Mouse (Mus musculus): ENCODE measurements around the gene Ccdc24.
A peak's percentile ranks its signal among the peaks of the same experiment; 100 is the strongest.

Gene Ccdc24

DNA sequence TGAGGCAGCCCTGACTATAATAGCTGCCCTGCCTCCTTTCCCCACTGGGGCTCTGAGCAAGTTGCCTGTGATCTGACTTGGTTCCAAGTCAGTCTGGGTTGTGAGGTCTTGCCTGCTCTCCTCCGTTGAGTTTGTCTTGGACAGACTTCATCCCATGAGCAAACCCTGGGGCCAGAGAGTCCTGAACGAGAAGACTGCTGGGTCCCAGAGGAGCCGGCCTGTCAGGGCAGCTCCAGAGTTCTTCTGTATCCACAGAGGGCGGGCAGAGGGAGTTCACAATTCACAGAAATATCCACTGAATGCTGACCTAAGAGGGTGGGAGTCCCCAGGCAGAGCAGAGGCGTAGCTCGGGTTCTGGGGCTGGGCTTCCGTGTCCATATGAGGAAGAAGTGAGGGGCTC, 21.5 kb downstream of the Ccdc24 start:
- DNase-seq, result no peak

DNA sequence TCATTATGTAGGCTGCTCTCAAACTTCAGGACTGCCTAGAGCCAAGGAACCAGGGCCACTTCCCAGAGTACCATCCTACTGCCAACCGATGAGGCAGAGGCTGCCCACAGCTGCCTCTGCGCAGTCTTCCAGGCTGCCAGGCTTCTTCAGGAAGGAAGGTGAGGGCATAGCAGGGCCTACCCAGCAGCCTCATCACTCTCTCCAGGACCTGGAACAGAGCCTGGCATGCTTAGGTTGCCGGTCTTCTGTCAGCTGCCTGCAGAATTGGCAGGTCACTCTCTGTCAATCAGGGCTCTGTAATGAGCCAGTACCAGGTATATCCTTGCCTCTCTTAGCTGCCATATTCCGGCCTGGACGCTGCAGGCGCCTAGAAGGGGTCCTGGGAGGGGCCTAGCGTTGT, 22.2 kb downstream of the Ccdc24 start:
- peak; percentile 81 for DNase-seq

DNA sequence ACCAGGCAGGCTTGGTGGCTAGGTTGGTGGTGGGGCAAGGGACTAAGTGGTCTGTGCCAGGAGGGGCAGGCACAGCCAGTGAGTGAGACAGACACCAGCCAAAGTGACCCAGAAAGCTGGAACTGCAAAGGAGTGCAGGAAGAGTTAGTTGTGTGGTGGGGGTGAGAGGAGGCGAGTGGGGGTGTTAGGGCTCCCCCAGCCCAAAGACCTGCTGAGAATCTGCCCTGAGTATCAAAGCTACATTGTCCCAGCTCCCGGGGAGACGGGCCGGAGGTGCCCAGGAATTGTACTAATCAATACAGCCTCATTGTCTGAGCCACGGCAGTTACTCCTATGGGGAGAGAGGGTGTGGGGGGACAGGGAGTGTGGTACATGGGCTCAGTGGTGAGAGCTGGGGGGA, 22.9 kb downstream of the Ccdc24 start:
- DNase-seq, result no peak

DNA sequence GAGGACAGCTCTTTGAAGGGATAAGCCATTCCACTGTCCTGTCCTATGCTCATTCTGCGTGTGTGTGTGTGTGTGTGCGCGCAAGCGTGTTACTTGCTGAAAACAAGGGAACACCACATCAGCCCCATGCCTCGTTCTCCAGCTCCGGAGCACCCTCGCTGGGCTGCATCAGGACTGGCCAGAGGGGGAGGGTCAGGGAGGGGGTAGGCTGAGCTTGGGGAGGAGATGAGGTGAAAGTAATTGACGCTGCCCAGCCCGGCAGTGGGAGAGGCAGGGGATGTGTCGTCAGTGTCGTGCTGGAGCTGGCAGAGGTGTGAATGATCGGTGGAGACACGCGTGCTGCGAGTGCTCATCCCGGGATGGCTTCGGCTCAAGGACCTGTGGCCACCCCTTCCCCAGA, 23.3 kb downstream of the Ccdc24 start:
- no peak for DNase-seq

DNA sequence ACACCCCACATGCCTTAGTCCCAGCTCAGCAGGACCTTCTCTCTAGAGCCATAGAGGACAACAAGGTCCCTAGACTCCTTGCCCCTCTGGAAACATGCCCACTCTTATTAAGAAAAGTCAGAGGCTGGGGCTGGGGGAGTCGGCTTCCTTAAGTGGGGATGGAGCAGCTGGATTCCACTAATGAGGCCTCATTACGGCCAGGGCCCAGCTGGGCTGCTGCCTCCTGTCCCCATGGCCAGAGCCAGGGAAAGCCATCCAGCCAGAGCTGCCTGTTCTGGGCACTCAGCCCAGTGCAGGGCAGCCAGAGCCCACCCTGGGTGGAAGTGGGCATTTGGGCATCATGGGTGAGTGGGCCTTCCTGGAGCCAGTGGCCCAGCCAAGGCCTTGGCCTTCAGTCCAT, 25.3 kb downstream of the Ccdc24 start:
- DNase-seq, result peak; percentile 73 to 74

DNA sequence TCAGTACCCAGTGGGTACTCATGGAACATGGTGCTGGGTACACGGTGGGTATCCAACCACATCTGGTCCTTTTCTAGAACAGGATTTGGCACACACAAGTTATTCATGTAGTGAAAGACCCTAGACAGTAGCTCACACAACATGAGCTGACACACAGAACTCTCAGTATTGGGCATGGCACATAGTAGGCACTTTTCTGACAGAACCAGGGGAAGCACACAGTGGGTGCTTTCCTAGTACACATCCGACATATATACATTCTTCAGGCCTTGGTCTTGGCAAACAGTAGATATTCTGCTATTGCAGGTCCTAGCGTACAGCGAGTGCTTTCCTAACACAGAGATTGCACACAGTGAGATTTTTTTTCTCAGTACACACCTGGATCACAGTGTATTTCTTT, 26.1 kb downstream of the Ccdc24 start:
- no peak for DNase-seq

DNA sequence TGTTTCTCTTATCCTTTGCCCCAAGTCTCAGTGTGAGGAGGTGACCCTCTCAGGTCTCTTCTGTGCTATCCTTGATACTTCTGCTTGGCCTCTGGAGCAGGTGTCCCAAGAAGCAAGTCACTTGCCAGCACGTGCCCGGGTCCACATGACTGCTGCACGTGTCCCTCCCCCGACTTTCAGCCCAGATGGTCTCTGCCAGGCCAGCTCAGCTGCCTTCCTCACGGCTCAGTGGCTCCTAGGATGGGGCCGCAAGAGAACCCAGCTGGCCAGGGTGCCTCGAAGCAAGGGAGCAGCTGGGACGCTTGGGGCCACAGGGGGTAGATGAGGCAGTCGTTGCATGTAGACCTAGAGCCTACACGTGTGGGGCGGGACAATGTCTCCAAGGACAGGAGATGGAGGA, 27.0 kb downstream of the Ccdc24 start:
- DNase-seq, result peak in 1 of 2 experiments; percentile 44

DNA sequence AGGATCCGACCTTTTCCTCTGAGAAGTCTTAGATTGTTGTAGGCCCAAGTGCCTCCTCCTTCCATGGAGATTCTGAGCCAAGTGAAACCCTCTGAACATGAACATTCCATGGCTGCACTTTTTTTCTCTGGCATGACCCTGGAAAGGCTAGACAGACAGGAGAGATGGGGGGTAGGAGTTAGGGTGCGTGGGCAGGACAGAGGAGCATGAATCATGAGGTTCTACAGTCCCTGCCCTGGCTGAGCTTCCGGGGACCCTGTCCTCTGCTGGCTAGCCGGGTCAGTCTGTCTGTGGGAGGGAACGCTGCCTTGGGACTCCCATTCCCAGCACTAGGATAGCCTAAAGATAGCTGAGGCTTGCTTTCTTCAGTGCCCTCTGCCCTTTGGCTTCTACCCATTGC, 27.9 kb downstream of the Ccdc24 start:
- no peak for DNase-seq

DNA sequence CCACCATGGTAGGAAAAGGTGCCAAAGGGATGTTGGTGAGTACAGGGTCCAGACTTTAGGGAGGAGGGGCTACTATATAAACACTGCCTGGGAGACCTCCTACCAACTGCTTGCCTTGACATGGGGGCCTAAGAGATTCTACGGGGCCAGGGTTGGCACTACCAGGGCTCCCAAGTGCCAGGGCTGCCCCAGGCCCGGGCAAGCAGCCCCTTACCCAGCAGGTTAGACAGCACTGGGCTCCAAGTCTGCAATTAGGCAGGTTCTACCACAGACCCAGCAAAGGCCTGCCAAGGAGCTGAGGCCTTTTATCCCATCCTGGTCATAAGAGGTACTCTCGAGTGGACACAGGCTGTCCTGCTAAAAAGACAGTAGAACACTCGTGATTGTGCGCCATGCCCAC, 29.3 kb downstream of the Ccdc24 start:
- DNase-seq, result peak; percentile 53 to 71

DNA sequence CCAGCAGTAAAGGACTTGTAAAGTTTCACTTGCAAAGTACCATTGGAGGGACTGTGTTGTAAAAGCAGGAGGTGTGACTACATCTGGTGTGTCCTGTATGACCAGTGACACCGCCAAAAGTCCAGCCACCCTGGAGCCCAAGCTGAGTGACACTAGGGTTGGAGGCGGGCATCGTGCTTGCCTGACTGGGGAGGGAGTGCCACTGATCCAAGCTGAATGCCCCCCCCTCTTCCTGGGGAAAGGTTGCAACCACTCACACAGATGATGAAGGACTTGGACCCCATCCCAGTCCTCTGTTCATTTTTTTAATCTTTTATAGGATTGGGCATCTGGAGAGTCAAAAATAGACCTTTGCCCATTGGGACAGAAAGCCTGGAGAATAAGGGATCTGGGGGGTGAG, 30.8 kb downstream of the Ccdc24 start:
- no peak for DNase-seq

DNA sequence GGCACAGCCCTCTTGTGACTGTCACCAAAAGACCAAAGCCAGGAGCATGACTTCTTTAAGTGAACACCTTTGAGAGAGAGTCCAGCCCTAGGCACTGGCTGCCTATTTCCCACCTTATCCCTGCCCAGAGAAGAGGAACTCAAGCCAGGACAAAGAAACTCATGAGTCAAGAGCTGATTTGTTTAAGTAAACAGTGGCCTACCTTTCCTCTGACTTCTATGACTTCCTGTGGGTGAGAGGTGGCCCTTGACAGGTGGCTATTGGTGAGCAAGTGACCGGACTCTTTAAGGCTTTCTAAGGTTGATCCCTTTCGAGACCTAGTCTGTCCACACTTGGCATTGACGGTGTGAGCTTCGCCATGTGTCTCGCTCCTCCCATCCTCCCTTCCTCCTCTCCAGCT, 31.5 kb downstream of the Ccdc24 start:
- no peak for DNase-seq

DNA sequence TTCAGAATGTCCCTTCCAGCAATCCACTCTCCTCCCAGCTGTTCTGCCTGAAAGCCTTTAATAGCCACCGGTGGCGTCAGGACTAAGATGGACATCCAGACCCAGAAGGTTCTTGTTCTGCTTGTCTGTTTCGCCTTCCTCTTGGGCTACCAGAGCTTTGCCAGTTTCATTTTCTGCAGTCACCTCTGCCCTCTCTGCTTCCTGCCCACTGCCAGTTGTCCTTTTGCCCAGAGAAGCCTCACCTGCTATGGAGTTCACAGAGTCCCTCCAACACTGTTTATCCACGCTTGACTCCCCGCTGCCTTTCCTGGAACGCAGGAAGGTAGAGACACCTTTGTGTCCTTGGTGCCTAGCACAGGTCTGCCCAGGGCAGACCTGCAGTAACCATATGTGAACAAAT, 33.0 kb downstream of the Ccdc24 start:
- DNase-seq, result no peak

DNA sequence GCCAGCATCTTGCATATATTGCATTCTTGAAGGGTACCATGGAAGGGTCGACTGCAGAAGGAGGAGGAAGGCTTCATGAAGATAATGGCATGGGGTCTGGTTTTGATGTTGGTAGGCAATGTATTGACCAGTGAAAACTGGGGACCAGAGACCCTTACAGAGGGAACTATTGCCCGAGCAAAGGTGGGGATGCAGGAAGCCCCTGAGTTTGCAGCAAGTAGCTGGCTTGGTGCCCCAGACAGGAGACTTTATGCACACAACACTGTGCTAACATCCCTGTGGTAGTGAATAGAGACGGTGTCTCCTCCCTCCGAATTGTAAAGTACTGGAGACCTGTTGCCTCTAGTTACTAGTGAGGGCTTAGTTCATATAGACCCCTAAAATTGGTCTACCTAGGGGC, 35.1 kb downstream of the Ccdc24 start:
- no peak for DNase-seq

DNA sequence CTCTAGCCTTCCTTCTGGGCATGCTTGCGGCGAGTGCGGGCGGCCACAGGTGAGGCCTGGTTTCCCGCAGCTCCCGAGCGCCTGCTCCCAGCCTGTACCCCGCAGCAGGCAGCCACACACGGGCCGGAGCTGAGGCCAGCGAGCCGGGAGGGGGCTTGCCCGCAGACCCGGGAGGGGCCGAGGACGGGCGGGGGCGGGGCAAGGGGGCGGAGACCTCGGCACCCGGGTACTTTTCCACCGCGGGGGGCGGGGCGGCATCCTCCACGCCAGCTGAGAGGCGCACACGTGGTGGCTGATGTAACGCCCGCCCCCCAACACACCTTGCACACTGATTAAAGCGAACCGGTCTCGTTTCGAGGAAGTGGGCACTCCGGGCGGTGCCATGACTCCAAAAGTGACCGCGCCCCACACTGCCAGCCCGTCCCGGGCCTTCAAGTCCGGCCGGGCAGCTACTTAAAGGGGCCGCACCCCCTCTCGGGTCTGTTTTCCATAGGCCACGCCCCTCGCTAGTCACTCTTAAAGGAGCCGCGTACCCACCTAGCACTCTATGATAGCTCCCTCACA, 36.1 kb downstream of the Ccdc24 start:
- peak; percentile 86 to 88 for DNase-seq

DNA sequence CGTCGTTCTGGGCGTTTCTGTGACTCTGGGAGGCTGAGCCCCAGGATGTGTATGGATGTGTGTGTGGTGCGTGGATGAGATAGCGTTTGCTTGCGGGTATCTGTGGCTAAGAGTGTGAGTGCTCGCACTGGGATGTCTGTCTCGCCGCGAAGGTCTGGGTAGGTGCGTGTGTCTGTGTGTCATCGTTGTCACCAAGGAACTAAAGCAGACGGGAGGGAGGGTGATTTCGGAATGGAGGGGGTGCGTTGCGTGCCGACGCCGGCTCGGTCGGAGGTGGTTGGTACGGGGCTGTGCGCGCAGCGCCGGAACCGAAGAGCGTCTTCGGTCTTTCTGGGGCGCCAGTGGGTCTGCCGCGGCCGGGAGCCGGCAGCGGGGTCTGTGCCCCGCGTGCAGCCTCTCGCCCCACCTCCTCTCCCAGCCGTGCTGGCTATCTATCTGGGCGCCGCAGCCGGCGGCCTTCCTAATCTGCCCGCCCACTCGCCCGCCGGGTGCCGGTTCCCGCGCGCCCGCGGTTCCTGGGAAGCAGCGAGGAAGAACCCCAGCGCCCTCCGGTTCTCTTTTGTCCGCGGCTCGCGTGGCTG, 36.7 kb downstream of the Ccdc24 start:
- peak in 1 of 2 experiments; percentile 51 for DNase-seq

DNA sequence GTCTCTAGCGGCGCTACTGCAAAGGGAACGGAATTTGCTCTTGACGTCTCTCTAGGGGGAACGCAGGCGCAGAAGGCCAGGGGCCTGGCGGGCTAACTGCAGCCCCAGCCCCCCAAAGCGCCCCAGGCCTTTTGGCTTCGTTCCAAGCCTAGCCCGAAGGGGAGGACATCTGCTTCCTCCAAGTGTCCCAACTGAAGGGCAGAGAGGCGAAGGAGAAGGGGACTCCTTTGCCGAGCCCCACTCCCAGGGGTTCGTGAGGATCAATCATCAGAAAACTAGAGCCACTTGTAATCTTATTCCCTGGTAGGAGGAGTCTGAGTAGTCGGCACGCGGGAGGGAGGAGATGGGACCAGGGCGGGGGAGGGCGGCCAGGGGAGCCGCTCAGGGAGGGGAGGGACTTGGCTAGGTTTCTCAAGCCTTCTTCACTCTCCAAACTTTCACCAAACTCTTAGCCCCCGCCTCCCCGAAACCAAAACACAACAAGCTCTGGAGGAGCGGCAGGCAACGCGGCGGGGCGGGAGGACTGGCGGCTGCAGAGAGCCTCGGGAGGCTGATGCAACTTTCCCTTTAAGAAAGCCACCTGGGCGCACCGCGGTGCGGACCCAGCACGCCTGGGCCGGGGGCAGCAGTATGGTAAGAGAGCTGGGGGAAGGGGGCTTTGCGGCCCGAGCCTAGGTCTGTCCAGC, 37.4 kb downstream of the Ccdc24 start:
- peak; percentile 60 to 63 for DNase-seq

DNA sequence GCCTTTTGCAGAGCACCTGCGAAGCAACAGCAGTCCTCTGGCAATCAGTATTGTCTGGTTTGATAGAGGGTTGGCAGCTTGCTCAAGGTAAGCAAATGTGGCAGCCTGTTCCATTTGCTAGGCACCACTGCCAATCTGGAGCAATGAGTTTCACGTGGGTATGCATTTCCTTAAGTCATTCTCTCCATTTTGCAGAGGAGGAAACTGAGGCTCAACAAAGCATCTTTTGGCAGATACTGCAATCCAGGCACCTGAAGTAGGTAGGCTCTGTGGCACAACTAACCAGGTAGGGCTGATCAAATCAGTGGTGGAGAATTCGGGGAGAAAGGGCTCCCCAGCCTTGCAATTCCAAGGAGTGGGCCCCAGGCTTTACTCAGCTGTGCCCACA, 37.9 kb downstream of the Ccdc24 start, which contains the start of gene Slc6a9:
Slc6a9 (plus strand) TSS at position 50 of the 388 bp plus-strand sequence.
- no peak for DNase-seq

DNA sequence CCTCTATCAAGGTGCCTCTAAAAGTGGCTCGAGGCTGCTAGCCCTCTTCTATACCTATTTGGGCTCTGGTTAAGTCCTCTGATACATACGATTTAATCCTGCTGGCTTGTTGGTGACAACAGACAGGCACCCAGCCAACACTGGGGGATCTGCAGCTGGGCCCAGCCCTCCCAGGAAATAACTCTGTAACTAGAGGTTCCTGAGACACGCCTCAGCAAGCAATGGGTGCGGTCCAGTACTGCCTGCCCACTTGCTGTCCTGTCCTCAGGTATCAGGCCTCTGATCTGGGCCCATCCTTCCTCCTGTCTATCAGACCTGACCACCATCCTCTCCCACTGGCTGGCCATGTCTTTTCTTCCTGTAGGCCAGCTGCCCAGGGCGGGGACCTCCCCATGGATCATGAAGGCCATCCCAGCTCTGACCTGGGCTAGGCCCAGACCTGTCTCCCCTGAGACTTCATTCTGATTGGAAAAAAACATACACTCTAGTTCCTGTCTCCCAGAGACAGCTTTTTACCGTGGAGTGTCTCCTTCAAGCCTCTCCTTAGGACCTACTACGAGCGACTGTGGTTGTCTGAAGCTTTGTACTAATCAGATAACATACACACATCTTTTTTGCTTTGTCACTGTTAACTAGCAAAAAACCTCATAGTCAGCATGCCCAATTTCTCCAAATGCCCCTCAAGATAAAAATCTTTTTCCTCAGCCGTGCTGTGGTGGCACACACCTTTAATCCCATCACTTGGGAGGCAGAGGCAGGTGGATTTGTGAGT, 40.3 kb downstream of the Ccdc24 start:
- no peak for DNase-seq

DNA sequence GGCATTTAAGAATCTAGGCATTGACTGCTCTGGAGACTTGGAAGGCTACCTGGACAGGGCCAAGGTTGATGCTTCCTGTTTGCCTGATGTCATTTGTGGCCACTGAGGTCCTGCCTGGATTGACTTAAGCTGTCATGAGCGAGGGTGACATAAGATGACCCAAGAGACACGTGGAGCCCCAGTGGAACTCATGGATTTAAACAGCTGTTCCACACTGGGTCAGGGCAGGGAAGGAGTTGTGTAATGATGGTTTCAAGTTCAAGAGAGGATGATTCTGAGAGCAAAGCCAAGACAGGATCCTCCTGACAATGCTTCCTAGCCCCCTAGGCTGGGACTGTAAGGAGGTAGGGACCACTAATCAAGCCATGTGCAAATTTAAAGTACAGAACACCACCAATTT, 40.9 kb downstream of the Ccdc24 start:
- DNase-seq, result no peak

DNA sequence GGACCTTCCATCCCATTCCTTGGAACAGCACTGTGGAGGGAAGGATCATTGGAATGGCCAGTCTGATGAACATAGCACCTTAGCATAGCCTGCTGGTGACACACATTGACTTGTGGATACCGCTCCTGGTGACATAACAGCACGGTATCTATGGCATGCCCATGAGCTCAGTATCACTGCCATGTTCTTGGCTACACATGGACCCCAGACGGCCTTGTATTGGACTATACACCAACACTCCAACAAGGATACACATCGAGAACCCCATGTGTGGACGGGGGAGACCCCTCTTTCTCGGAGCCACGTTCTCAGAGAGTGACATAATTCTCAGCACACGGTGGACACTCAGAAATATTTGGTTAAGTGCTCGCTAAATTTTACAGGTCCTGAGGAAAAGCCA, 41.6 kb downstream of the Ccdc24 start:
- DNase-seq, result no peak

DNA sequence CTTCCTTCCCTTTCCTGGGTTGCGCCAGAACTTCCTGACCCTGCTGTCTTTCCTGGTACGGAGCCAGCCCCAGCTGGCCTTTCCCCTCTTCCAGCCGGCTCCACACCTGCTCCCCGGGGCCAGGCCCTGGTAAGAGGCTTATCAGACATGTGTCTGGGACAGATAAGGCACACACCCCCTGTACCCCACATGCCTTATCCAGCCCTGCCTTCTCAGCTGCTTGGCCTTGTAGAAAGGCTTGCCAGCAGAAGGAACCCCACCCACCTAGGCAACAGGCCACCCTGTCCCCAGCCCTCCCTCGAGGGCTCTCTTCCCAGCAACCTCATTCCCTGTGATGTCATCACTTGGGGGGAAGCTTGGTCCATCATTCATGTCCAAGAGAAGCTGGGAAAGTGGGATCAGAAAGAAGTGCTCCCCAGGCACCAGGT, 42.2 kb downstream of the Ccdc24 start:
- DNase-seq, result peak; percentile 56 to 72

DNA sequence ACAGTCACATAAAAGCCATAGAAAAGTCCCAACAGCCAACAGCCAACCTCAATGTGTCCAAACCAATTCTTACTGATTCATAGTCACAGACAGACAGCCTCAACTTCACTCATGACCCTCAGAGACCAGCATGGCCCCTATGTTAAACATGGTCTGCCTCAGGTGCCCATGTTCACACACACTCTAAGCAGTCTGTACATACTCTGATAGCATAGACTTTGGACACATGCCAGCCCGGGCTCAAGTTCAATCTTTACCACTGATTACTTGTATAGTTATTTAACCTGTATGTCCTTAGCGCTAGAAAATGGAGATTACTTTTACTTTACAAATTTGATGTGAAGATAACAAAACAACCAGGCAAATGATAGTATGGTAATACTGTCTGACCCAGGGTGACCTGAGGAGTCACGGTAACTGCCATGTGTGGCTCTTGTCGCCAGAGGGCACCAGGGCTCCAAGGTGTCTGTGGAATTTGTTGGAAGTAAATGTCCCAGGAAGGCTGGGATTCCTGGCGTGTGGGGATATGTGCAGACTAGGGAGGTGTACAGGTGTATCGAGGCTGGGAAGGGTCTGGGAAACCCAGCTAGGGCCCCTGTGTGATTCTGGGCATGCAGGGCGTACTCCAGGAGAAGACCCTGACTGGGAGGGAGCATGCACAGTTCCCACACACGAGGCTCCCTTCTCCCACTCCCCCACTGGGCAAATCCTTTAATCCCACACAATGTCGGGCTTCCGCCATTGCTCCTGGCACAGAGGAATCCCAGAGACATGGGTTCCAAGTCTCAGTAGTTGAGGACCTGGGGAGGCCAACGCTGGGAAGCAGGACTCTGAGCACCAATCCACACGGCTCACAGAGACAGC, 42.9 kb downstream of the Ccdc24 start:
- DNase-seq, result peak; percentile 87 to 91

Data from cerebellum, postnatal 14 days (tissue).